Mouse (Mus musculus) embryonic facial prominence, embryonic 11.5 days (tissue): ENCODE results near the gene Duoxa2. TPM values are rescaled to one million over a fixed set of nuclear protein-coding genes. Genes with fewer than 3 reads are reported as not detected.
"Not testable (repeated sequence)": the region's sequence is repeated elsewhere in the genome, so short reads cannot be mapped to it uniquely, and the experiment has no call there.

ENCODE experiments used
- ATAC-seq: fragments of 200-750 bp; cut with Nextera tagmentation; replicated peaks from 2 replicates; pipeline ENCODE4 v1.8.0; 2017; ENCODE audit warnings: low read depth; ENCODE audit not compliant: insufficient number of reproducible peaks, low FRiP score, low TSS enrichment
- DNase-seq: peaks from one replicate; pipeline ENCODE4 v3.0.0-alpha.2; 2015; ENCODE audit warnings: low spot score
- H3K27ac ChIP-seq: fragments of 300-500 bp; sonication (generic); replicated peaks from 2 replicates; pipeline ENCODE4 v1.5.1; 2014; ENCODE audit warnings: mild to moderate bottlenecking, low read depth, low read length, control low read depth
- H3K27me3 ChIP-seq: fragments of 300-500 bp; sonication (generic); 2 replicates; pipeline ENCODE4 v1.6.1; 2014; ENCODE audit warnings: mild to moderate bottlenecking, low read length, moderate library complexity, mixed read lengths; ENCODE audit not compliant: control insufficient read depth, insufficient read depth
- H3K36me3 ChIP-seq: fragments of 300-500 bp; sonication (generic); replicated peaks from 2 replicates; pipeline ENCODE4 v1.6.1; 2014; ENCODE audit warnings: low read depth, mild to moderate bottlenecking, low read length, moderate library complexity, mixed read lengths; ENCODE audit not compliant: control insufficient read depth, insufficient read depth
- H3K4me1 ChIP-seq: fragments of 300-500 bp; sonication (generic); 2 replicates; pipeline ENCODE4 v1.6.1; 2014; ENCODE audit warnings: low read length, mixed read lengths; ENCODE audit not compliant: control insufficient read depth, insufficient read depth
- H3K4me2 ChIP-seq: fragments of 300-500 bp; sonication (generic); 2 replicates; pipeline ENCODE4 v1.6.1; 2014; ENCODE audit warnings: low read depth, mild to moderate bottlenecking, control low read depth, low read length, moderate library complexity
- H3K4me3 ChIP-seq: fragments of 300-500 bp; sonication (generic); 2 replicates; pipeline ENCODE4 v1.5.1; 2014; ENCODE audit warnings: low read depth, low read length, control low read depth
- H3K9ac ChIP-seq: fragments of 300-500 bp; sonication (generic); replicated peaks from 2 replicates; pipeline ENCODE4 v1.6.1; 2014; ENCODE audit warnings: mild to moderate bottlenecking, control low read depth, low read length
- H3K9me3 ChIP-seq: fragments of 300-500 bp; sonication (generic); replicated peaks from 2 replicates; pipeline ENCODE4 v1.6.1; 2016; ENCODE audit warnings: mild to moderate bottlenecking, low read length, inconsistent platforms, mixed read lengths; ENCODE audit not compliant: control insufficient read depth
- WGBS: fragments of 180-500 bp; shearing (Covaris S2); extraction: QIAGEN DNeasy Blood & Tissue Kit; methylation state at CpG from one replicate; pipeline ENCODE4 v1.1.7; 2014; 5-methylcytosine and 5-hydroxymethylcytosine counted together
- polyA plus RNA-seq: library from polyadenylated mRNA; unstranded; fragments of >200 nt; fragmentation: Nextera tagmentation; extraction: Ambion mirVana; gene quantifications from 2 replicates; pipeline ENCODE4 v1.2.1, GENCODE M21; 2014

Duoxa2 gene
- polyA plus RNA-seq, 1 experiment from 2014 or later, result not detected

DNA sequence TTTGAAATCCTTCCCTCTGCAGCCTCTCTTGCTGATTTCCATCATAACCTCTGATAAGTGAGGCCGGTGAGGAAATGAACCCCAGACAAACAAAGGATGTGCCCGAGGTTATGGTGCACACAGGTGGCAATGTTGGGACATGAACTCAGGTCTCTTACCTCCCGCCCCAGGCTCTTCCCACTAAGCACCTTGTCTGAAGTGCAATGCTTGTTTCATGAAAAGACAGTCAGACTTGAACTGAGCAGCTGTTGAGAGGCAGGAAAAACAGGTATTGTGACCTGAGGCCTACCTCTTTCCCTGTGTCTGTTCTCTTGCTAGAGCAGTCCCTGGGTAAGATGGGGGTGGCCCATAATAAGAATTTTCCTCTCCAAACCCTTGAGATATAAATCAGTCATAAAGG lies 33.5 kb downstream of the Duoxa2 start:
- DNase-seq (no peak), ATAC-seq (no peak)
- Histone ChIP-seq H3K4me3 (no peak overlapping the region), H3K36me3 (no peaks in the 10 kb centered on the region), H3K4me2 (no peak overlapping the region), H3K4me1 (no peaks in the 10 kb centered on the region), H3K9ac (no peak overlapping the region), H3K9me3 (no peaks in the 10 kb centered on the region), H3K27me3 (no peaks in the 10 kb centered on the region), H3K27ac (no peak overlapping the region)
- WGBS, result 79% methylated on average over 3 of the region's 3 CpGs

DNA sequence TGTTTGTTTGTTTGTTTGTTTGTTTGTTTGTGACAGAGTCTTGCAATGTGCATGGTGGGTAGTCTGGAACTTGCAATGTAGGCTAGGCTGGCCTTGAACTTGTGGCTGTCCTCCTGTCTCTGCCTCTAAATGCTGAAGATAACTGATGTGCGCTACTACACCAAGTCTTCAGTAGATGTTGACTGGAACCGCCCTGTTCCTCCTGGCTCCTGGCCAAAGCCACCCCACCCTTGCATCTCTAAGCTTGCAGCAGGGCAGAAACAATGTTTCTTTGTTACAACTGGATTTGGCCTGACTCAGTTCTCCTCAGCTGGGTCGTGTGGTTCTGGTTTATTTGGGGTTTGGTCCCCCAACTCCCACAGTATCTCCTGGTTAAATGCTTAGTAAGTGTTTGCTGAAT lies 35.5 kb downstream of the Duoxa2 start:
- H3K4me3 ChIP-seq, result no peak overlapping the region
- no peak overlapping the region for H3K4me2 ChIP-seq
- H3K27me3 ChIP-seq, result no peaks in the 10 kb centered on the region
- H3K9me3 ChIP-seq, result no peaks in the 10 kb centered on the region
- no peak overlapping the region for H3K27ac ChIP-seq
- H3K36me3 ChIP-seq, result no peaks in the 10 kb centered on the region
- DNase-seq, result no peak
- no peak overlapping the region for H3K9ac ChIP-seq
- no peak for ATAC-seq
- no peaks in the 10 kb centered on the region for H3K4me1 ChIP-seq
- 69% methylated on average over 3 of the region's 3 CpGs for WGBS

DNA sequence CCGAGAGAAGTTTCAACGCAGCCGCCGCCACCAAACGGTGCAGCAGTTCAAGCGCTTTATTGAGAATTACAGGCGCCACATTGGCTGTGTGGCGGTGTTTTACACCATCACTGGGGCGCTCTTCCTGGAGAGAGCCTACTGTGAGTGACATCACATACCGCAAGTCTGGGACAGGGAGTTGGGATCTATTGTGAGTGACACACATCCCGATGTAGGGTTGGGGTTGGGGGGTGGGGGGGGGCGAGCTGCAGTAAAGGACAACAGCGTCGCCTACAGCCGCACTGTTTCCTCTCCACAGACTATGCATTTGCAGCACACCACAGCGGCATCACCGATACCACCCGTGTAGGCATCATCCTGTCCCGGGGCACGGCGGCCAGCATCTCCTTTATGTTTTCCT lies 38.6 kb downstream of the Duoxa2 start:
- 63% methylated on average over 21 of the region's 21 CpGs for WGBS
- Histone ChIP-seq H3K36me3 (no peaks in the 10 kb centered on the region), H3K4me3 (no peak overlapping the region), H3K27ac (no peak overlapping the region), H3K27me3 (no peaks in the 10 kb centered on the region), H3K4me1 (no peaks in the 10 kb centered on the region), H3K9me3 (no peaks in the 10 kb centered on the region), H3K9ac (no peak overlapping the region), H3K4me2 (peak overlapping the region; percentile 3; the same call in 1 of the 2 replicates)
- ATAC-seq (no peak), DNase-seq (no peak)

DNA sequence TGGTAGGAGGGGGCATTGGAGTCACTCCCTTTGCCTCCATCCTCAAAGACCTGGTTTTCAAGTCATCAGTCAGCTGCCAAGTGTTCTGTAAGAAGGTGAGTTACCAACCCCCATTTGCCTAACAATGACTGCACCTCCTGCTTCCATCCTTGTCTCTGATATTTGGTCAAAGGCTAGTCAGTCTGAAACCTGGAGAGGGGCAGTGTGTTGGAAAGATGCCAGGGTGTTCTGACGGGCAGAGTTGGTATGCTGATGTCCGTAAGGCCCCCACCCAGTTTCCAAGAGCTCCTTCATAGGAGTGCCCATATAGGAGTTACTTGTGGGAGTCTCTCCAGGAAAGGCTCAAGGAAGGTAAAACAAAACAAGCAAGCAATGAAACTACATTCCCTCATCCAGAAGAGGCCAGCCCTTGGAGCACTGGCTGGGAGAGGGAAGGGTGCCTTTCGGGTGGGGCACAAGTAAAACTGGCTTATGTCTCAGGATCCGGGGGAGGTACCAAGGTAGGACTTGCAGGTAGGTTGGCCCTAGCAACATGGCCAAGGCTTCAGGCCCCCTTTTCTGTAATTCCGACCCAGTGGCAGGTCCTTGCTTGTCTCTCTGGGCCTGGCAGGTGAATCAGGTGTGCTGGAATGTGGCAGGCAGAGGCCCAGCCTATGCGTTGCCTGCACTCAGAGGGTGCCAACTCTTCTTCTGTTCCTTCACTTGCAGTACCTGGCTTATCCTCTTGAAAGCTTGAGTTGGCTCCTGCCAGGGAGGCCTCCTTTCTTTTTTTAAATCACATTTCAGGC lies 46.6 kb downstream of the Duoxa2 start:
- ATAC-seq (no peak), DNase-seq (peak; percentile 17)
- Histone ChIP-seq H3K4me1 (peaks cover 2% of the 10 kb centered on the region; the same call in 1 of the 2 replicates), H3K27ac (no peak overlapping the region), H3K9me3 (no peaks in the 10 kb centered on the region), H3K36me3 (no peaks in the 10 kb centered on the region), H3K4me2 (no peak overlapping the region), H3K4me3 (no peak overlapping the region), H3K27me3 (no peaks in the 10 kb centered on the region), H3K9ac (no peak overlapping the region)
- 75% methylated on average over 6 of the region's 6 CpGs for WGBS

DNA sequence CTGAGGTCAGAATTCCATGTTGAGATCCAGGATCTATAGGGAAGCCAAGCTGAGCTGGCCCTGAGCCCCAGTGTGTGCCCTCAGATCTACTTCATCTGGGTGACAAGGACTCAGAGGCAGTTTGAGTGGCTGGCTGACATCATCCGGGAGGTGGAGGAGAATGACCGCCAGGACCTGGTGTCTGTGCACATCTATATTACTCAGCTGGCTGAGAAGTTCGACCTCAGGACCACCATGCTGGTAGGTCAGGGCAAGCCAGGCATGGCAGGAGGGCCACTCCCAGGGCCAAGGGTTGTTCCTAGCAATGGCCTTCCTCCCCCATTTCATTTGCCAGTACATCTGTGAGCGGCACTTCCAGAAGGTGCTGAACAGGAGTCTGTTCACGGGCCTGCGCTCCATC lies 47.5 kb downstream of the Duoxa2 start:
- H3K36me3 ChIP-seq, H3K4me3 ChIP-seq, ATAC-seq, H3K4me1 ChIP-seq, H3K27me3 ChIP-seq, H3K27ac ChIP-seq, H3K9me3 ChIP-seq, H3K9ac ChIP-seq, H3K4me2 ChIP-seq, DNase-seq: not testable (repeated sequence)
- 95% methylated on average over 6 of the region's 6 CpGs for WGBS

DNA sequence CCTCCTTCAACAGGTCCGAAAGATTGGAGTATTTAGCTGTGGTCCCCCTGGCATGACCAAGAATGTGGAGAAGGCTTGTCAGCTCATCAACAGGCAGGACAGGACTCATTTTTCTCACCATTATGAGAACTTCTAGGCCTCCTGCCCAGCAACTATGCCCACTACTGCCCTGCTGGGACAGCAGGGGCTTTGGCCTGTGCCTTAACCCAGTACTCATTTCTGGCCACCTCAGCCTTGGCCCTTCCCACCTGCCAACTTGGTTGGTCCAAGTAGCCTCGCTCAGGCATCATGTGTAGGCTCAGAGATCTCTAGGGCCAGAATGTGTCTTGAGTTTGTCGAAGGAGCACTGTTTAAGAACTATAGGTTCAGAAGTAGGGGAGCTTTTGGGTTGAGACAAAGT lies 48.6 kb downstream of the Duoxa2 start:
- DNase-seq, result no peak
- no peak overlapping the region for H3K4me2 ChIP-seq
- 89% methylated on average over 3 of the region's 3 CpGs for WGBS

DNA sequence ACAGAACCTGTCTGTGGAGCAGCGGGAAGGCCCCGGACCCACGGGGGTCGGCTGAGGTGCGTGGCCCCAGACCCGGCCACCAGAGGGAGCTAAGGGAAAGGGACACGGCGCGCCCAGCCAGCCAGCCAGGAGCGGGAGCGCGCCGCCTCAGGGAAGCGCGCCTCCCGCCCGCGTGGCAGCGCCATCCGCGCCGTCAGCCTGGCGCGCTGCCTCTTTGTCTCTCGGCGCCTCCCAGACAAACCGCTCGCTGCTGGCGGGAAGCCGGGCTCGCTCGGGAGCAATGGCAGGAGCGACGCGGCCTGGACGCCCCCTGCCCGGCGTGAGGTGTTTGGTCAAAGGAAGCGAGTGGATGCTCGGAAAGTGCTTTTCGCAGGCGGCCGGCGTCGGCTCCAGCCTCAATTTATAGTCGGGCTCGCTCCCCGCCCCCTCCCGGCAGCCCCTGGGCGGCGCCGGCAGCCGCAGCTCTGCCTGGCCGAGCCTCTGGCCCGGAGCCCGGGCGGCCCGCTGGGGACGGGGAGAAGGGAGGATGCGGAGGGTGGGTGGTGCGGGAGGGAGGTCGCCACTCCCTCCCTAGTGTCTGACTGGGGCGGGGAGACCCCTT lies 49.9 kb downstream of the Duoxa2 start:
- no peaks in the 10 kb centered on the region for H3K36me3 ChIP-seq
- peak overlapping the region; percentile 41 for H3K4me3 ChIP-seq
- peaks cover 2% of the 10 kb centered on the region; the same call in 1 of the 2 replicates for H3K4me1 ChIP-seq
- peak overlapping the region; percentile 65 for H3K4me2 ChIP-seq
- H3K9ac ChIP-seq, result peak overlapping the region; percentile 78
- DNase-seq, result peak; percentile 90
- H3K27me3 ChIP-seq, result no peaks in the 10 kb centered on the region
- under 1% methylated on average over 54 of the region's 63 CpGs for WGBS
- no peaks in the 10 kb centered on the region for H3K9me3 ChIP-seq
- ATAC-seq, result peak; percentile 87
- peak overlapping the region; percentile 94 for H3K27ac ChIP-seq

More for the DNA sequence above, 48.6 kb downstream of the Duoxa2 start:
- H3K27ac ChIP-seq, result no peak overlapping the region
- no peak overlapping the region for H3K4me3 ChIP-seq
- no peaks in the 10 kb centered on the region for H3K27me3 ChIP-seq
- peaks cover 2% of the 10 kb centered on the region; the same call in 1 of the 2 replicates for H3K4me1 ChIP-seq
- H3K9ac ChIP-seq, result no peak overlapping the region
- ATAC-seq, result no peak
- no peaks in the 10 kb centered on the region for H3K9me3 ChIP-seq
- H3K36me3 ChIP-seq, result no peaks in the 10 kb centered on the region

DNA sequence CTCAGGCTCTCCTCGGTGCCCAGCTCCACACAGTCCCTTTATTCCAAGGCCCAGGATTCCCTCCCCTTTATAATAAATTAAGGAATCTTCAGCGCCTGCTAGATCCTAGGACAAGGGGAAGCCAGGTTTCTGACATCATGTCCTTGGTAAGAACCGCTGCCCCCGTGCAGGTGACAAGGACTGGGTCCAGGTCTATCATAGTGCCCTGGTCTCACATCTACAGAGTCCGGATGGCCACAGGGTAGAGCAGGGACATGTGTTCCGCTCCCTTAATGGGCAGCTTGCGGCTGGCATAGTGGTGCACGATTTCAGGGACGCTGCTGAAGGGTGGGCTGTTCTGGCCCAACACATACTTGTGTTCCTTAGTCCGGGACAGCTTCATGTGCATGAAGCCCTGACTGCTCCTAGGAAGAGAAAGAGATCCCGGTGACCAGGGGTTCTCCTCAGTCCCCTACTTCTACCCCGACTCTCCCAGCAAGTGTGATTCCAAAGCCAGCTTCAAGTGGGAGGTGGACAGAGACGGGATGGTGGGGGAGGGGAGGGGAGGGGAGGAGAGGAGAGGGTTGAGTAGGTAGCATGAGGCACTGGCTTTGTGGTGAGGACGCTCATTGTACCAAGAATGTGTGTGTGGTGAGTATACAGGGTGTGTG lies 50.6 kb downstream of the Duoxa2 start:
- peak; percentile 32 for DNase-seq
- Histone ChIP-seq H3K4me1 (peaks cover 2% of the 10 kb centered on the region; the same call in 1 of the 2 replicates), H3K36me3 (no peaks in the 10 kb centered on the region)

More for the DNA sequence above, 50.6 kb downstream of the Duoxa2 start:
- peak overlapping the region; percentile 41 for H3K4me3 ChIP-seq
- no peaks in the 10 kb centered on the region for H3K27me3 ChIP-seq
- H3K4me2 ChIP-seq, result peak overlapping the region; percentile 65
- H3K27ac ChIP-seq, result peak overlapping the region; percentile 94
- H3K9me3 ChIP-seq, result no peaks in the 10 kb centered on the region
- H3K9ac ChIP-seq, result peak overlapping the region; percentile 78
- peak; percentile 54 for ATAC-seq
- WGBS, result 8% methylated on average over 14 of the region's 14 CpGs
